Mouse (Mus musculus) heart, adult 2 months (tissue): ENCODE results near the gene Sorbs1. TPM values are rescaled to one million over a fixed set of nuclear protein-coding genes. Genes with fewer than 3 reads are reported as not detected.
A peak's percentile ranks its signal among the peaks of the same experiment; 100 is the strongest.

ENCODE experiments used
- DNase-seq, 2 experiments: peaks; one replicate each; pipeline ENCODE4 v3.0.0; 2021
- H3K27ac ChIP-seq: fragments of 200-600 bp; 2 replicates; pipeline ENCODE4 v1.8.1; 2022
- H3K27me3 ChIP-seq: fragments of 200-500 bp; 2 replicates; pipeline ENCODE4 v1.6.1; 2012; ENCODE audit warnings: mild to moderate bottlenecking, low read length, inconsistent platforms, mixed read lengths; ENCODE audit not compliant: control insufficient read depth, insufficient read depth
- H3K36me3 ChIP-seq: fragments of 200-500 bp; 2 replicates; pipeline ENCODE4 v1.6.1; 2012; ENCODE audit warnings: low read length, inconsistent platforms; ENCODE audit not compliant: control insufficient read depth, insufficient read depth
- H3K4me1 ChIP-seq: fragments of 200-500 bp; 2 replicates; pipeline ENCODE4 v1.6.1; 2011; ENCODE audit warnings: low read length; ENCODE audit not compliant: control insufficient read depth, insufficient read depth
- H3K4me3 ChIP-seq: fragments of 200-600 bp; 2 replicates; pipeline ENCODE4 v1.8.1; 2022
- H3K79me2 ChIP-seq: fragments of 200-500 bp; replicated peaks from 2 replicates; pipeline ENCODE4 v1.6.1; 2012; ENCODE audit warnings: mild to moderate bottlenecking, inconsistent platforms, low read length, moderate library complexity, mixed read lengths; ENCODE audit not compliant: control insufficient read depth, insufficient read depth
- H3K9ac ChIP-seq: fragments of 200-500 bp; 2 replicates; pipeline ENCODE4 v1.6.1; 2012; ENCODE audit warnings: low read depth, mild to moderate bottlenecking, control low read depth, inconsistent platforms, low read length, mixed read lengths
- CTCF ChIP-seq: fragments of 200-600 bp; IDR thresholded peaks from 2 replicates; pipeline ENCODE4 v1.8.1; 2022; ENCODE audit warnings: antibody characterized with exemption, mild to moderate bottlenecking, moderate library complexity
- EP300 ChIP-seq: fragments of 200-500 bp; IDR thresholded peaks from 2 replicates; pipeline ENCODE4 v1.6.1; 2011; ENCODE audit warnings: low read depth, low read length, control low read depth; ENCODE audit not compliant: insufficient read depth
- POLR2A ChIP-seq: fragments of 200-500 bp; IDR thresholded peaks from 2 replicates; pipeline ENCODE4 v1.6.1; 2011; ENCODE audit warnings: mild to moderate bottlenecking, low read depth, low read length, control low read depth; ENCODE audit not compliant: insufficient read depth
- WGBS: fragments of 180-500 bp; shearing (Covaris S2); methylation state at CpG from one replicate; pipeline ENCODE4 v1.1.7; 2018; 5-methylcytosine and 5-hydroxymethylcytosine counted together
- intact Hi-C: fragments of 180-260 bp; cut with DNase I; formaldehyde crosslinking; loops from one replicate; pipeline ENCODE4 v1.15.1; 2025
- polyA plus RNA-seq: library from polyadenylated mRNA; depleted of rRNA; stranded (reverse); fragments of >200 nt; gene quantifications from 2 replicates; pipeline ENCODE4 v1.2.3, GENCODE M21; 2012
- total RNA-seq, 2 experiments: library from RNA; stranded (reverse); gene quantifications; 2 replicates each; pipeline ENCODE4 v1.2.3; 2021

Gene Sorbs1
- total and polyA plus RNA-seq, 3 experiments: 185 to 971 (median 638) TPM

GRCm38 (mm10) chr19:40395321-40395695, 118.3 kb downstream of the Sorbs1 start:
- peak overlapping the region; percentile 38 for H3K4me3 ChIP-seq
- intact Hi-C loops: loop anchor here (2.0 kb wide), 2 partner anchors 37 to 117 kb away; partner anchors contain the start of gene Sorbs1
- DNase-seq: no peak
- H3K36me3 ChIP-seq: peaks cover 27% of the 10 kb centered on the region
- H3K4me1 ChIP-seq: peaks cover 45% of the 10 kb centered on the region
- peak overlapping the region; percentile 48 for H3K9ac ChIP-seq
- H3K27me3 ChIP-seq: no peaks in the 10 kb centered on the region
- no peaks in the 10 kb centered on the region for H3K79me2 ChIP-seq
- 55% methylated on average over 12 of the region's 12 CpGs for WGBS
- peak overlapping the region; percentile 92 for H3K27ac ChIP-seq
- no peak for TF ChIP-seq CTCF
- no peak for TF ChIP-seq POLR2A
- no peak for TF ChIP-seq EP300

- peak; percentile 64 to 78 for DNase-seq
- Histone ChIP-seq H3K79me2 (no peaks in the 10 kb centered on the region), H3K27ac (peak overlapping the region; percentile 92), H3K4me3 (peak overlapping the region; percentile 38), H3K27me3 (no peaks in the 10 kb centered on the region), H3K36me3 (peaks cover 28% of the 10 kb centered on the region), H3K9ac (no peak overlapping the region; the same call in 1 of the 2 replicates), H3K4me1 (peaks cover 42% of the 10 kb centered on the region)
- TF ChIP-seq CTCF (no peak), POLR2A (peak; percentile 55; the same call in 1 of the 2 replicates), EP300 (peak; percentile 89)
- WGBS: 11% methylated on average over 10 of the region's 10 CpGs
- intact Hi-C loops: loop anchor here (2.0 kb wide), 2 partner anchors 38 to 118 kb away; partner anchors contain the start of gene Sorbs1
These were observed 118.8 kb downstream of the Sorbs1 start for GRCm38 (mm10) chr19:40394555-40395320.

DNA sequence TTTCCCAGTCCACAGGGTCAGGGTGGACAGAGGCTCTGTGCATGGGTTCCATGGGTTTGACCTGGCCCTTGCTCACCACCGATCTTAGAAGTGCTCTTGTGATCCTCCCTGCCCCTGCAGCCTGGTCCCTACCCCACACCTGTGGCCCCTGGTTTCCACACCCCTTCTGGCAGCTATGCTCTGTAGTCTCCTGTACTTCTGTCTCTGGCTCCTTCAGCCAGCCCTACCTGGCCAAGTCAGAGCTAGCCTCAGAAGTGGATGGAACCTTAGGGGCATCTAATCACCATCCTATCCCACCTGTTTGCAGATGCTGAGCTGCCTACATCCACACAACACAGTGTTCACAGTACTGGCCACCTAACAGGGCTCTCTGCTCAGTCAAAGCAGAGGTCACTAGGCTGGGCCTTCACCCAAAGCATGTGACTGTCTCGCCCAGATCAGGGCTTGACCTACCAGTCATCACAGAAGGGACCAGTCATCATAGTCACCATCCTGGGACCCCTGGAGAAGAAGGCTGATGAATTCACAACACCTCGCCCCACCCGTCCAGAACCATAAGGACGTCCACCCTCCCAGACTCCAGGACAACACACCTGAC, 120.7 kb downstream of the Sorbs1 start:
- DNase-seq: no peak
- Histone ChIP-seq H3K4me3 (no peak overlapping the region), H3K4me1 (peaks cover 33% of the 10 kb centered on the region), H3K36me3 (peaks cover 22% of the 10 kb centered on the region), H3K79me2 (no peaks in the 10 kb centered on the region), H3K27me3 (no peaks in the 10 kb centered on the region), H3K27ac (peak overlapping the region; percentile 92), H3K9ac (0 out of 2 replicates have a peak overlapping the region, but pooled peaks have one; percentile 11)
- TF ChIP-seq CTCF (no peak), EP300 (no peak), POLR2A (no peak)
- intact Hi-C loops: no loop called here
- WGBS: 80% methylated on average over 5 of the region's 5 CpGs

DNA sequence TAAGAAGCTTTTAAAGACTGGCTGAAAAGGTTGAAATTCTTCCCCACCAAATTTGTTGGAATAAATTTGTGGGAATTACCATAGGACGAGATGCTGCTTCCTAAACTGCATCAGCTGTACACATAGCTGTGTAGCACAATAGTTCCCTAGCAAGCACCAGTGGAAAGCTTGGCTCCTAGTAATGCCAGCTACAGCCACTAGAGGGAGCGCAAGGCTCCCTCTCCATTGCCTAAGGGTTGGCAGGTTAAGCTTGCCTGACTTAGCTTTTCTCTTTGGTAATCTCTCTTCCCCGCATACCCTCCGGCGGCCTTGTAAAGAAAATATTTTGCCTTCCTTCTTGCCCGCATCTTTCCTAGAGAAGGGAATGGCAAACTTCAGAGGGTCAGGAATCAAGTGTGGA, 122.1 kb downstream of the Sorbs1 start:
- intact Hi-C loops: loop anchor here (1.0 kb wide), 1 partner anchor 154 kb away; no protein-coding TSS in a partner anchor
- WGBS: 3% methylated on average over 6 of the region's 6 CpGs

GRCm38 (mm10) chr19:40386916-40387315, 126.7 kb downstream of the Sorbs1 start:
- DNase-seq: no peak
- Histone ChIP-seq H3K9ac (no peak overlapping the region), H3K4me1 (peaks cover 6% of the 10 kb centered on the region), H3K27ac (no peak overlapping the region), H3K36me3 (peaks cover 28% of the 10 kb centered on the region), H3K79me2 (no peaks in the 10 kb centered on the region), H3K4me3 (no peak overlapping the region), H3K27me3 (no peaks in the 10 kb centered on the region)
- intact Hi-C loops: no loop called here
- 65% methylated on average over 3 of the region's 3 CpGs for WGBS
- no peak for TF ChIP-seq CTCF
- no peak for TF ChIP-seq POLR2A
- no peak for TF ChIP-seq EP300

More for the DNA sequence above, 122.1 kb downstream of the Sorbs1 start:
- peak overlapping the region; percentile 92 for H3K27ac ChIP-seq
- no peak overlapping the region; the same call in 1 of the 2 replicates for H3K9ac ChIP-seq
- H3K36me3 ChIP-seq: peaks cover 21% of the 10 kb centered on the region
- TF ChIP-seq POLR2A (no peak), EP300 (peak; percentile 98), CTCF (no peak)
- DNase-seq: peak; percentile 81 to 89
- no peaks in the 10 kb centered on the region for H3K27me3 ChIP-seq
- H3K4me3 ChIP-seq: no peak overlapping the region
- no peaks in the 10 kb centered on the region for H3K79me2 ChIP-seq
- peaks cover 28% of the 10 kb centered on the region for H3K4me1 ChIP-seq

GRCm38 (mm10) chr19:40385334-40385733, 128.2 kb downstream of the Sorbs1 start:
- Histone ChIP-seq H3K36me3 (peaks cover 38% of the 10 kb centered on the region), H3K79me2 (no peaks in the 10 kb centered on the region), H3K27ac (no peak overlapping the region), H3K9ac (no peak overlapping the region), H3K27me3 (no peaks in the 10 kb centered on the region), H3K4me1 (peaks cover 8% of the 10 kb centered on the region), H3K4me3 (no peak overlapping the region)
- no peak for DNase-seq
- WGBS: 84% methylated on average over 3 of the region's 3 CpGs
- TF ChIP-seq EP300 (no peak), CTCF (no peak), POLR2A (no peak)
- intact Hi-C loops: loop anchor here (2.0 kb wide), 1 partner anchor 43 kb away; no protein-coding TSS in a partner anchor
